Mouse (Mus musculus) MEL (cell line): ENCODE measurements around the gene Rdh7.

ENCODE experiments used
- CTCF ChIP-seq, 3 experiments: IDR thresholded peaks in 2 of 3; conservative IDR thresholded peaks in 1 of 3; 2 replicates each; pipeline ENCODE4 v1.5.1; 2011 to 2012; ENCODE audit warnings: low read length in 3 of 3, low read depth in 2 of 3, mild to moderate bottlenecking in 2 of 3, improper control_type of control experiment in 1 of 3, inconsistent platforms in 1 of 3, mixed read lengths in 1 of 3, moderate library complexity in 1 of 3; ENCODE audit not compliant: control insufficient read depth in 1 of 3, insufficient read depth in 1 of 3, poor library complexity in 1 of 3, severe bottlenecking in 1 of 3
- E2F4 ChIP-seq: IDR thresholded peaks from 2 replicates; pipeline ENCODE4 v1.6.1; 2011; ENCODE audit warnings: low read depth, low read length, improper control_type of control experiment, borderline replicate concordance
- GATA1 ChIP-seq: IDR thresholded peaks from 2 replicates; pipeline ENCODE4 v1.6.1; 2011; ENCODE audit warnings: low read depth, low read length, improper control_type of control experiment
- MAFK ChIP-seq: IDR thresholded peaks from 2 replicates; pipeline ENCODE4 v1.6.1; 2011; ENCODE audit warnings: low read depth, mild to moderate bottlenecking, low read length, improper control_type of control experiment, borderline replicate concordance
- MAX ChIP-seq: IDR thresholded peaks from 2 replicates; pipeline ENCODE4 v1.6.1; 2011; ENCODE audit warnings: low read length, improper control_type of control experiment
- NRF1 ChIP-seq: IDR thresholded peaks from 2 replicates; pipeline ENCODE4 v1.6.1; 2014; ENCODE audit warnings: low read depth, mild to moderate bottlenecking, inconsistent platforms, low read length, improper control_type of control experiment, moderate library complexity; ENCODE audit not compliant: poor library complexity, insufficient read depth, severe bottlenecking
- POLR2AphosphoS5 ChIP-seq: IDR thresholded peaks from 2 replicates; pipeline ENCODE4 v1.6.1; 2012; ENCODE audit warnings: low read depth, borderline replicate concordance, mild to moderate bottlenecking, inconsistent platforms, low read length, moderate library complexity, mixed read lengths
- RAD21 ChIP-seq: IDR thresholded peaks from 2 replicates; pipeline ENCODE4 v1.6.1; 2011; ENCODE audit warnings: mild to moderate bottlenecking, low read depth, low read length, improper control_type of control experiment
- TBP ChIP-seq: IDR thresholded peaks from 2 replicates; pipeline ENCODE4 v1.8.0; 2011; ENCODE audit warnings: low read depth, low read length, improper control_type of control experiment
- USF2 ChIP-seq, 2 experiments: IDR thresholded peaks; 2 replicates each; pipeline ENCODE4 v1.6.1; 2011 to 2012; ENCODE audit warnings: improper control_type of control experiment in 2 of 2, low read length in 2 of 2, borderline replicate concordance in 1 of 2, inconsistent platforms in 1 of 2, low read depth in 1 of 2, mild to moderate bottlenecking in 1 of 2; ENCODE audit not compliant: insufficient read depth in 1 of 2
- ZKSCAN1 ChIP-seq: IDR thresholded peaks from 2 replicates; pipeline ENCODE4 v1.6.1; 2012; ENCODE audit warnings: low read depth, mild to moderate bottlenecking, inconsistent platforms, low read length, improper control_type of control experiment, moderate library complexity

DNA sequence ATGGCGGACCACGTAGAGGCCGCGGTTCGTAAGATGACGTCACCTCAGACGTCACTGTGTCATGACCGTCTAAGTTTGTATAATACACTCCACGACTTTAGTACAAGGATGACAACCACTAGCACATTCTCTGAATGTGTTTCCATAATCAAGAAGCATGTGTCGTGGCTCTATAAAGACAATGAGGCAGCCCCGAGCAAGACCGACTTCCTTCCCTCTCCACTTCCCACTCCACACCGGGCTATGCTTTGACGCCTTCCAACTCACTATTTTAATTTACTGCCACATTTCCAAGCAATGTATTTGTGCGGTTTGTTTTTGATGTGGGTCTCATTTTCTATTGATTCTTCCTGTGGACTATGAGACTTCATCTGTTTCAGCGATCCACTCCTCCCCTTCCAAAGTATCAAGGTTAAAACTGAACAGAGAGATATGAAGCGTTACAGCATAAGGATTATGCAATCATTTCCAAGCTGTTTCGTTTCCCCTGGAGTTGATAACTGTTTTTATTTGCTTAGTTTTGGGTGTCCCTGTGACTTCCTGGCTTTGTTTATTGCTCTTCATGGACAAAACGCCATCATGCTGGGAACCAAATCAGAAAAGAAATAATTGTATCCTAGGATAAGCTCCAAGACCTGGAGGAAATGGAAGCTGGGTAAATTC, 48.3 kb upstream of the Rdh7 start:
- no peak for TF ChIP-seq TBP
- no peak for TF ChIP-seq E2F4
- TF ChIP-seq MAX: no peak; the same call in 1 of the 2 replicates
- TF ChIP-seq POLR2AphosphoS5: no peak
- TF ChIP-seq NRF1: no peak
- TF ChIP-seq GATA1: no peak
- TF ChIP-seq CTCF (IDR thresholded peaks at IDR 0.05 in 2 of 3, conservative IDR thresholded peaks at IDR 0.05 in 1 of 3; ENCODE audit: control insufficient read depth in 1 of 3, insufficient read depth in 1 of 3, low read depth in 2 of 3, low read length in 3 of 3, poor library complexity in 1 of 3, severe bottlenecking in 1 of 3): no peak
- no peak for TF ChIP-seq MAFK
- no peak for TF ChIP-seq ZKSCAN1
- TF ChIP-seq USF2 (IDR thresholded peaks at IDR 0.05; ENCODE audit: borderline replicate concordance in 1 of 2, insufficient read depth in 1 of 2, low read depth in 1 of 2, low read length in 2 of 2): no peak
- TF ChIP-seq RAD21: no peak
